Mouse (Mus musculus) monocyte, adult 5-6 weeks (primary cell): ENCODE measurements around the gene Hoxc11. TPM values are rescaled to one million over a fixed set of nuclear protein-coding genes. Genes with fewer than 3 reads are reported as not detected.

Source experiments
- ATAC-seq: fragments of 153-309, 156-312 bp; replicated peaks from 2 replicates; pipeline ENCODE4 v1.8.0; 2017; ENCODE audit warnings: mild to moderate bottlenecking; ENCODE audit not compliant: low TSS enrichment, insufficient number of reproducible peaks, severe bottlenecking, poor library complexity, low FRiP score
- total RNA-seq: library from RNA; stranded (forward); fragments of 200-1000, 200-491, 200-594 nt; gene quantifications from 3 replicates; pipeline ENCODE4 v1.2.3, GENCODE M21; 2017

The Hoxc11 gene
- total RNA-seq, 1 experiment from 2014 or later: not detected

DNA sequence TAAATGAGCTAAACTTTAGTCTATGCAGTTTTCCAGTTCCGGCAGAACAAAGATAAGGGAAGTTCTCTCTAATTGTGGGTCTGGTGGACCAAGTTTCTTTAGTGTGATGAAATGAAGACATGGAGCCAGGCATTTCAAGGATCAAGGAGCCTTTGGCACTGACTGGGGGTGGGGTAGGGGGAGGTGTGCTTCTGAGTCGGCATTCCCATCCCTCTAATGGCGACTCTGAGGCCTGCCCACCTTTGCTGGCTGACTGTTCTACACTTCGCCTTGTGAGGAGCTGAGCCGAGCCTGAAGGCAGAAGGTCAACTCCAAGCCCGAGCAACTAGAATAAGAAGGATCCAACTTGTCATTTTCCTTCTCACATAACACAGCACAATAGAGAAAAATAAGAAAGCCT lies 7.5 kb downstream of the Hoxc11 start:
- ATAC-seq: no peak

DNA sequence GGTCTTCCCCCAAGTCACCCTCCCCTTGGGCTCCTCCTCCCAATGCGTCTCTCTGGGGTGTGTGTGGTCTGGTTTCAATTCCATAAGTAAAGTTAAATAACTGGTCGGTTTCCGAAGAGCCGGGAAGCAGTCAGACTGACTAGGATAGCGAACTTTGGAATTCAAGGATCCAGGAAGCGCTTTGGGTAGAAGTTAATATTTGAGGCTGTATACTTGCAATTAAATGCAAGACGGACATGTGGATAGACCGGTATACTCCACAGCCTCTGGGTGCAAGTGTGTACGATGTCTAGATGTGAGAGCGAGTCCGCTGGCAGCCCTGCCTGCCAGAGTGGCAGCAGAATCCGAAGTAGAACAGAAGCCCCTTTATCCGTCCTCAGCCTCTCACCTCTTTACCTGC lies 8.3 kb downstream of the Hoxc11 start:
- no peak for ATAC-seq

DNA sequence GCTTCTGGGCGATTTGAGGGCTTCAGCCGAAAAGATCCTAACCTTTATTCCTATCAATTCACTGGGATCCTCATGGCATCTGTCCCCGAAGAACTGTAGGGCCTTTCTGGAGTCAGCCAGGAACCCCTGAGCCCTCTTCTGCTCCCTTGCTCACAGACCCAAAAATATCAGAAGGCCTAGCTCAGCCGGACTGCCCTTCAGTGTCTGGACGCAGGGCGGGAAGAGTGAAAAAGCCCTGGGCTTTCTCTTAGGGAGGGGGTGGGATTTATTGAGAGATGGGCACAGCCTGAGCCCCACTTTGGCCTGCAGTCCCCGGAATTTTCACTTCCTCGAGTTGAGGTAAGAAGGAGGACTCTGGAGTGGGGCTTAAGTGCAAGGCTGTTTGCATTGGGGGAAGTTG lies 9.0 kb downstream of the Hoxc11 start:
- no peak for ATAC-seq

DNA sequence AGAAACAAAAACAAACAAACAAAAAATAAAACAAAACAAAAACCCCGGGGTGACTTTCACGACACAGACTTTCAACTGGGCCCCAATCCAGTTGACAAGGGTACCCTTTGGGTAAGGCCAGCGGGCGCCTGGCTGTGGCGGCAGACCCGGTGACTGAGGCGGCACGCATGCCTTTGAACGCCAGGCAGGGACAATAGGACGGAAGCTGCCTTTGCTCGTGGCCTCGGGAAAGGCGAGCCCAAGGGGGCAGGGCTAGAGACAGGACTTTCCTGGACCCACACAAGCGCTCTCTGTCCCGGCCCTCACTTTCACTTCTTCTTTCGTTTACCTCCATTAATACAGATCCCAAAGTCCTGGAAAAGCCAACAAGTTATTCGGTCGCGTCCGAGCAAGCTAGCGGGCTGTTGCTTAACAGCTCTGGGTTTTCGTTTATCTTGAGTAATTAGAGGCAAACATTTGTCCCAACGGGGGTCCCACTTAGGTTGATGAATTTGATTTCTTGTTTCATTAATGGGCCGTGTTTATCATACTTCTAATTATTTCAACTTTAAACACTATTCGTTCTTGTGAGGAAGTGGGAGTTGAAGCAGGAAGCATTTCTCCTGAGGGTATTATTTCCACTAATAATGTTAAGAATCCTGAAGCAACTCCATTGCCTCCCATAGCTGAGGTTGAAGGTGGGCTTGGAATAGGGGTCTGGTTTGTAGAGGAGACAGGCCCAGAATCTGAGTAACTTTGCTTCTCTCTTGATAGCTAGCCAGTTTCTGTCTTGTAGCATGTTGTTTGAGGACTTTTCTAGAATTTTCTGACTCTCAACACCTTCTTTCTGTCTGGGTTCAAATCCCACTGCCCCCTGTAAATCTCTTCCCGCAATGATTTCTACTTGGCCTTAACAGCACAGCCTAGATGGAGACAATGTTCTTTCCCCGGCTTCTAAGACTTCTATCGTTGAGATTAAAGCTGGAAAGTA lies 9.7 kb downstream of the Hoxc11 start:
- ATAC-seq: no peak

DNA sequence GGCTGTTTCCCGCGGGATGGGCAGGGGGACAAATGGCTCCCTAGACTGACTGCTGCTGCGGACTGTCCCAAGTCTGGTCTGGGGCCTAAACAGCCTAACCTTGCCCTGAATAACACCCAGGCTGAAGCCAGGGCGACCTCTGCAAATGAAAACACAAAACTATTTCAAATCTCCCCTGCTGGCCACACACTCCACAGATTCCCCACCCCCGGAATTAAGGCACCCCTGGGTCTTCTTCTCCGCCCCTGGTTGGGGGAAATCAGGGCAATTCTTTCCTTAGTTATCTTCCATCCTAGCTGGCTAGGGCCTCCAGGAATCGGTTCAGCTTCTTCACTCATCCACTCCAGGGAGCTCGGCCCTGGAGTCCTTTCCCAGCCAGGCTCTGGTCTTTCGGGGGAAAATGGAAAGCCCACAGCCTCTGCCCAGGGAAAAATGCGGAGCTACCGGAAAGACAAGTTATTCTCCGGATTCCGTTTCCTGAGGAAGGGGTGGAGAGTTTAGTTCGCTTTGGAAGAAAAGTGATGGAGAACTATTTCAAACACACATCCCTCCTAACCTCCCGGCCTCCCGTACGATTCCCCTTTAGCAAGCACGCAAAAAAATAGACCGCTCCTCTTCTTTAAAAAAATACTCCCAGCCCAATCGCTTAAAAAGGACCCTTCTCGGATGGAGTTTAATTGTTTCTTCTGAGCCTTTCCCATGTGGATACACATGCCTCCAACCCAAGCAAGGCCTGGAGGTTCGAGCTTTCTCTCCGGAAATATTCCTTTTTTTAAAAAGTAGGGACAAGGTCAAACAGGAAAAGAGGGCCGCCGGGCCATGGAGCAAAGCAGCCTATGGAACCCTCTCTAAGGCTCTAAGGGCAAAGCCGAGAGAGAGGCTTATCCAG lies 11.0 kb downstream of the Hoxc11 start:
- no peak for ATAC-seq

- peak; percentile 50 for ATAC-seq
Observed at GRCm38 (mm10) chr15:102965892-102966775, 11.9 kb downstream of the Hoxc11 start.

- no peak for ATAC-seq
Observed at GRCm38 (mm10) chr15:102966776-102967311, 12.6 kb downstream of the Hoxc11 start, which contains the start of gene Hoxc10. Gene Hoxc10 (plus strand): TSS chr15:102966796.

DNA sequence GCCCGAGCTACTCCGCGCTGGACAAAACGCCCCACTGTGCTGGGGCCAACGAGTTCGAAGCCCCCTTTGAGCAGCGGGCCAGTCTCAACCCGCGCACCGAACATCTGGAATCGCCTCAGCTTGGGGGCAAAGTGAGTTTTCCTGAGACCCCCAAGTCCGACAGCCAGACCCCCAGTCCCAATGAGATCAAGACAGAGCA lies 13.0 kb downstream of the Hoxc11 start, which contains the start of gene Hoxc5:
Gene Hoxc5, plus strand, starts transcription at position 132 of the 199 bp plus-strand sequence.
- no peak for ATAC-seq

DNA sequence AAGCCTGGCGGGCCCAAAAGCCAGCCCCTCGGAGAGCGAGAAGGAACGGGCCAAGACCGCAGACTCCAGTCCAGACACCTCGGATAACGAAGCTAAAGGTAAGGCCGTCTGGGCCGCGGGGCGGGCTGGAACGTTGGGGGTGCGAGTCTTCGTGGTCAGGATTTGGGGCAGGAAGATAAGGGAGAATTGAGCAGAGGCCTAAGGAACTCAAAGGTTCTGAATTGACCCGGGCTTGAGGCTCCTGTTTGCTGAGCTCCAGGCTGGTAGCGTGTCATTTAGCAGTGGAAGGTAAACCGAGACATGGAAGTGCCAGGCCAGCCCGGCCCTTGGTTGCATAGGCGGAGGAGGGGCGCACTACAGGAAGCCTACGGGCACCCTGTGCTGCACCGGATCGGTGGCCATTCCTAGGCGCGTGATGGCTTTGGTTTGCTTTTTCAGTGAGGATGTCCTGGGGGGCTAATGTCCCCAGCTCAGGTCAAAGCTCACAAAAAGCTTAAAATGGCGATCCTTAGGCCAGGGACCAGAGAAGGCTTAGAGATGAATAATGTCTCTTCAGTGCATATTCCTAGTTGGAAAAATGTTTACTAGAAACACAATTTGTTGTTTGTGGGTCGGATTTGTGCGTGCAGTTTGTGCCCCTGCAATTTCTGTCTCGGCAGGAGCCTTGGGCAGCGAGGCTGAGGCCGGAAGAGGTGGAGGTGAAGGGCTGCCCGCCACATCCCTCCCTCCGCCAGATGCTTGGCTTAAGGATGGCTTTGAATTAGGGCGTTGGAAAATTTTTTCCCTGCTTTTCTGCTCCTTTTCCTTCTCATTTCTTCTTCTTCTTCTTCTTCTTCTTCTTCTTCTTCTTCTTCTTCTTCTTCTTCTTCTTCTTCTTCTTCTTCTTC lies 13.5 kb downstream of the Hoxc11 start:
- ATAC-seq: no peak

GRCm38 (mm10) chr15:102969296-102969695 lies 15.1 kb downstream of the Hoxc11 start:
- no peak for ATAC-seq

GRCm38 (mm10) chr15:102970740-102971139 lies 16.5 kb downstream of the Hoxc11 start:
- no peak for ATAC-seq

DNA sequence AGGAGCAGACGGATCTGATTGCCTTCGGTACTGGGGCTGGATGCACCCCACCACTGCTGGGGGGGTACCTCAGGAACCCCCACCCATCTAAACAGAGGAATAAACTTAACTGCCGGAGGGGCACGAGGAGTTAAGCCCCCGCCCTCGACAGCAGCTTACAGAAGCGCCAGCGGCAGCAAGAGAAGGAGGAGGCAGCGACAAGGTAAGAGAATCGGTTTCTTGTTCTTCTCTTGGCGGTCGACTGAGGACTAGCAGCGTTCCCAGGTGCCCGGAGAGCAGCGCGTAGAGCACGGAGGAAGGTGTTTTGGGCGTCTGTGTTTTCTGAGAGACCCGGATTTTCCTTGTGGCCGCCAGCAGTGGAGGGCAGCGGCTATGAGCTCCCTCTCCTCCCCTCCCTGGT lies 18.0 kb downstream of the Hoxc11 start:
- ATAC-seq: no peak

- no peak for ATAC-seq
Observed at GRCm38 (mm10) chr15:102972753-102973152, 18.5 kb downstream of the Hoxc11 start.

DNA sequence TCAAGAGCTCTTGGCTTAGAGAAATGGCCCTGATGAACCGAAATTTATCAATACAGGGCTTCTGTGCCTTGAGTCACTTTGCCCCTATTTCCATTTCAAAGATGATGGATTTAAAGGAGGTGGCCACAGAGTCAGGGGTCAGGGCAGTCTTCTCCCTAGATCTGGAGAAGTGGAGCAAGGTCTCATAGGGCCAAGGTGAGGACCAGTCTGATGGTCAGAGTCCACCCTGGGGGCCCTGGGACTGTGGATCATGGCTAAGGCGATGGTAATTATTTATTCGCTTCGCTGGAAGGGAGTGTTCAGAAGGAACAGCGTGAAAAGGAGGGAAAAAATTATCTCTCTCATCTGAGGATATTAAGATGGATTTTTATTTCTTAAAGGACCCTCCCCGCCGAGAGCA lies 20.8 kb downstream of the Hoxc11 start:
- no peak for ATAC-seq

GRCm38 (mm10) chr15:102975688-102976111 lies 21.5 kb downstream of the Hoxc11 start:
- no peak for ATAC-seq

GRCm38 (mm10) chr15:102976171-102976570 lies 21.9 kb downstream of the Hoxc11 start, which contains the start of gene Hoxc9:
Gene Hoxc9 (plus strand): TSS chr15:102976439.
- no peak for ATAC-seq

GRCm38 (mm10) chr15:102976631-102977422 lies 22.6 kb downstream of the Hoxc11 start:
- no peak for ATAC-seq
